Mouse (Mus musculus) myocyte (in vitro differentiated cells): ENCODE results near the gene Syt1.

Source experiments
- MYOG ChIP-seq, 3 experiments: IDR thresholded peaks; one replicate each; pipeline ENCODE4 v1.6.1; 2011; ENCODE audit warnings: control low read depth in 2 of 3, low read depth in 2 of 3, mild to moderate bottlenecking in 2 of 3; ENCODE audit not compliant: insufficient read length in 2 of 3, control insufficient read depth in 1 of 3, insufficient read depth in 1 of 3
- POLR2A ChIP-seq: IDR thresholded peaks from one replicate; pipeline ENCODE4 v1.6.1; 2011; ENCODE audit warnings: low read depth, mild to moderate bottlenecking, control low read depth, moderate library complexity; ENCODE audit not compliant: insufficient read length
- USF1 ChIP-seq: IDR thresholded peaks from one replicate; pipeline ENCODE4 v1.6.1; 2011; ENCODE audit warnings: low read depth, mild to moderate bottlenecking, control low read depth, moderate library complexity

GRCm38 (mm10) chr10:108655074-108655473 lies 355.7 kb downstream of the Syt1 start:
- TF ChIP-seq POLR2A (no peak), MYOG (IDR thresholded peaks at IDR 0.05; ENCODE audit: control insufficient read depth in 1 of 3, insufficient read depth in 1 of 3, insufficient read length in 2 of 3, low read depth in 2 of 3) (no peak), USF1 (no peak)
